Mouse (Mus musculus): ENCODE results near the gene Sfr1. TPM values are rescaled to one million over a fixed set of nuclear protein-coding genes. Genes with fewer than 3 reads are reported as not detected.

The Sfr1 gene
- polyA plus RNA-seq, 1 experiment from 2014 or later = 92.3 TPM

DNA sequence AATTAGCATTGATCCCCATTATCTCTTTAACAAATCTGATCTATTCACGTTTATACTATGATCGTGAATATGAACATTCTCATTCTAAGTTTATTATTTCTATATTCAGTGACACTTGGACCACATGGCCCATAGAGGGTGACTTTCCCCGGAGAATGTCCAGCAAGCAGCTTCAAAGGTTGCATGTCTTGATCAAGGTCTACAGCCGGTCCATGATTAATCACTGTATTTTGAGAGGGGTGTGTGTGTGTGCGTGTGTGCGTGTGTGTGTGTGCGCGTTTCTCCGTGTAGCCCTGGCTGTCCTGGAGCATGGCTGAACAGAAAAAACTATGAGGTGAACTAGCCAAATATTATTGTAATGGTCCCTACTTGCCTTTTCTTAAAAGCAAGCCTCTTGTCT, 21.0 kb downstream of the Sfr1 start:
- DNase-seq = no peak
- no peak overlapping the region for H3K4me3 ChIP-seq (replicated peaks)
- no peaks in the 10 kb centered on the region for H3K36me3 ChIP-seq
- H3K4me1 ChIP-seq (replicated peaks) = no peaks in the 10 kb centered on the region
- 79% methylated on average over 9 of the region's 9 CpGs for WGBS (ENCODE audit: insufficient replicate concordance)
- no peak overlapping the region for H3K27ac ChIP-seq
- H3K4me2 ChIP-seq = no peak overlapping the region
- no peak overlapping the region for H3K9ac ChIP-seq
- ATAC-seq (ENCODE audit: low read depth) = no peak
- H3K27me3 ChIP-seq = no peaks in the 10 kb centered on the region; the same call in 1 of the 2 replicates
- H3K9me3 ChIP-seq (replicated peaks) = no peaks in the 10 kb centered on the region

GRCm38 (mm10) chr19:47753921-47754320, 22.4 kb downstream of the Sfr1 start:
- H3K4me3 ChIP-seq (replicated peaks) = no peak overlapping the region
- no peak overlapping the region for H3K9ac ChIP-seq
- no peaks in the 10 kb centered on the region for H3K9me3 ChIP-seq (replicated peaks)
- 49% methylated on average over 4 of the region's 4 CpGs for WGBS (ENCODE audit: insufficient replicate concordance)
- no peak overlapping the region for H3K4me2 ChIP-seq
- ATAC-seq (ENCODE audit: low read depth) = no peak
- DNase-seq = no peak
- H3K27ac ChIP-seq = no peak overlapping the region
- no peaks in the 10 kb centered on the region; the same call in 1 of the 2 replicates for H3K27me3 ChIP-seq
- no peaks in the 10 kb centered on the region for H3K4me1 ChIP-seq (replicated peaks)
- no peaks in the 10 kb centered on the region for H3K36me3 ChIP-seq

GRCm38 (mm10) chr19:47754931-47755330, 23.4 kb downstream of the Sfr1 start:
- ATAC-seq (ENCODE audit: low read depth) (no peak), DNase-seq (no peak)
- no peaks in the 10 kb centered on the region for H3K9me3 ChIP-seq (replicated peaks)
- 62% methylated on average over 9 of the region's 9 CpGs for WGBS (ENCODE audit: insufficient replicate concordance)
- H3K4me2 ChIP-seq = no peak overlapping the region
- no peaks in the 10 kb centered on the region; the same call in 1 of the 2 replicates for H3K27me3 ChIP-seq
- no peaks in the 10 kb centered on the region for H3K36me3 ChIP-seq
- H3K4me1 ChIP-seq (replicated peaks) = no peaks in the 10 kb centered on the region
- no peak overlapping the region for H3K9ac ChIP-seq
- no peak overlapping the region for H3K27ac ChIP-seq
- H3K4me3 ChIP-seq (replicated peaks) = no peak overlapping the region

DNA sequence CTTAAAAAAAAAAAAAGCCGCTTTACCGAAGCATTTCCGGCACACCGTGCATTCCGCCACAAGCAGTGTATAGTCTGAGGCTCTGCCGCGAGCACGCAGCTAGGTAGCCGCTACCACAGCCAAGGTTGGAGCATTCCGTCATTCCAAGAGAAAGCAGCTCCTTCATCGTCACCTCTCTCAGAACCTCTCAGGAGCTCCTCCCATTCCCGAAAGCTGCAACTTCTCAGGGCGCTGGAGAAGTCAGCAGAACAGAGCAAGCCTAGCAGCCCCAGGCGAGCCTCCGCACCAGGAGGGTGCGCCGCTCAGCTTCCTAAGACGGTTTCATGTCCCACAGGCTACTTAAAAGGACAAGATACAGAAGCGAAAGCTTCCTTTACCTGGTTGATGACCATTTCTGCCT, 24.1 kb downstream of the Sfr1 start:
- H3K9ac ChIP-seq = no peak overlapping the region
- no peaks in the 10 kb centered on the region for H3K9me3 ChIP-seq (replicated peaks)
- H3K4me2 ChIP-seq = no peak overlapping the region
- DNase-seq (no peak), ATAC-seq (ENCODE audit: low read depth) (no peak)
- H3K36me3 ChIP-seq = no peaks in the 10 kb centered on the region
- H3K4me1 ChIP-seq (replicated peaks) = no peaks in the 10 kb centered on the region
- 52% methylated on average over 19 of the region's 19 CpGs for WGBS (ENCODE audit: insufficient replicate concordance)
- no peaks in the 10 kb centered on the region; the same call in 1 of the 2 replicates for H3K27me3 ChIP-seq
- no peak overlapping the region for H3K4me3 ChIP-seq (replicated peaks)
- H3K27ac ChIP-seq = no peak overlapping the region

DNA sequence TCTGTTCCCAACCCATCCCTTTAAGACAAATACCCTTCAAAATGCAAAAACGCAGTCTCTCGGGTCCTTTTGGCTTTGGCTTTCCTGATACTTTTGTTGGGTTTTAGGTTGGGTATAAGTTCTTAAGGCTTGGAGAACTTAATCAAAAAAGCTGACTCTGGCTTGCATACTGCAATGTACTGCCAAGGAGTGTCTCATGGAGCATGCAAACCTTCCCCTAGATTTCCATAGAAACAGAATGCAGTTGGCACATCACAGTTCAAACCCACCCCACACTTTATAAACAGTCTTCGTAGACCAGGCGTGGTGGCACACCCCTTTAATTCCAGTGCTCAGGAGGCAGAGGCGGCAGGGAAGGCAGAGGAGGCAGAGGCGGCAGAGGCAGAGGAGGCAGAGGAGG, 46.4 kb downstream of the Sfr1 start:
- 70% methylated on average over 6 of the region's 6 CpGs for WGBS (ENCODE audit: insufficient replicate concordance)

DNA sequence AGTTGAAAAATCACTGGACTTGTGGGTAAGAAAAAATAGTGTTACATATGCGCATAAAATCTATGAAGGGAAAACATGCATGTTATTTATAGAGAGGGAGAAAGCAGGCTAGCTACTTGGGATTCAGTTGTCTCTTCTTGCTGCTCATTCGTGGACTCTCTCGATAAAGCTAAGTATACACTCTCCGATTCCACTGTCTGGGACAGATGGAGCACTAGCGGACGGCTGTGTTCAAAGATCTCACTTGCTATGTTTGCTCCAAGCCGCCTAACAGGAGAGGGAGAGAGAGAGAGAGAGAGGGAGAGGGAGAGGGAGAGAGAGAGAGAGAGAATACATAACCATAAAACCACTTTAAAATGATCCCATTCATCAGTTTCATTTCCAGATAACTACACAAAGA, 48.7 kb downstream of the Sfr1 start:
- H3K27me3 ChIP-seq = no peaks in the 10 kb centered on the region
- ATAC-seq (ENCODE audit: low read depth) (no peak), DNase-seq (no peak)
- no peaks in the 10 kb centered on the region for H3K36me3 ChIP-seq
- H3K9me3 ChIP-seq (replicated peaks) = no peaks in the 10 kb centered on the region
- no peak overlapping the region for H3K4me2 ChIP-seq
- H3K4me3 ChIP-seq (replicated peaks) = no peak overlapping the region
- H3K4me1 ChIP-seq (replicated peaks) = no peaks in the 10 kb centered on the region
- no peak overlapping the region for H3K9ac ChIP-seq
- 75% methylated on average over 7 of the region's 7 CpGs for WGBS (ENCODE audit: insufficient replicate concordance)
- H3K27ac ChIP-seq = no peak overlapping the region

More for the DNA sequence above, 46.4 kb downstream of the Sfr1 start:
- H3K9me3 ChIP-seq (replicated peaks) = no peaks in the 10 kb centered on the region
- no peak overlapping the region for H3K4me3 ChIP-seq (replicated peaks)
- no peak overlapping the region for H3K9ac ChIP-seq
- DNase-seq = no peak
- no peaks in the 10 kb centered on the region for H3K4me1 ChIP-seq (replicated peaks)
- no peak overlapping the region for H3K4me2 ChIP-seq
- no peaks in the 10 kb centered on the region for H3K36me3 ChIP-seq
- no peaks in the 10 kb centered on the region for H3K27me3 ChIP-seq
- no peak overlapping the region for H3K27ac ChIP-seq
- no peak for ATAC-seq (ENCODE audit: low read depth)

DNA sequence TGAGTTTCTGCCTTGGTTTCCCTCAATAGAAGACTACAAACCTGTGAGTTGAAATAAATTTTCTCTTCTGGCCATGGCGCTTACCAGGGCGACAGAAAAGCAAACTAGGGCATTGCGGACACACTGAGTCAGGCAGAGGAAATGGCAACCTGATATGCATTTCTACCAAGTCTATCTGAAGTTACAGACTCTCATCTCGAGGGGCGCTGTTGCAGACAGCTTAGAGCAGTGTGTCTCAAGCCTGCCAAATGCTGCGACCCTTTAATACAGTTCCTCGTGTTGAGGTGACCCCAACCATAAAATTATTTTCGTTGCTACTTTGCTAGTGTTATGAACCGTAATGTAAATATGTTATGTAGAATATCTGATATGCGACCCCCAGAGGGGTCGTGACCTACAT, 49.5 kb downstream of the Sfr1 start:
- H3K36me3 ChIP-seq = no peaks in the 10 kb centered on the region
- no peaks in the 10 kb centered on the region for H3K9me3 ChIP-seq (replicated peaks)
- ATAC-seq (ENCODE audit: low read depth) = no peak

DNA sequence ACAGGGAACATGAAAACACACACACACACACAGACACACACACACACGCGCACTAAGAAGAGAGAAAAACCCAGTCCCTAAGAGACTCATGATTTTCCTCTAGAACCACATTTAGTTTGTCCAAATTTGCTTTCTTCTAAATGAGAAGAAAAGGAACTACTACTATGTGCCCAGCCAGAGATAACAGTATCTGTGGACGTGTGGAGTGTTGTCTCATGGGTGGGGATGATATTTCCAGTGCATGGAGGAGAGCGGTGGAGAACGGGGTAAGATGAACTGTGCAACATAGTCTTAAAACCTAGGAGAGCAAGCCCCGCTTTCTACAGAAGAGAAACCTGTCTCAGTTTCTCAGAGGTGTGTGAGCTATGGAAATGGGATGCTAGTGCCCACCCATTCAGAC, 52.4 kb downstream of the Sfr1 start:
- Histone ChIP-seq H3K27ac (no peak overlapping the region), H3K9me3 (replicated peaks) (no peaks in the 10 kb centered on the region), H3K27me3 (no peaks in the 10 kb centered on the region), H3K9ac (no peak overlapping the region), H3K36me3 (no peaks in the 10 kb centered on the region), H3K4me3 (replicated peaks) (no peak overlapping the region), H3K4me1 (replicated peaks) (no peaks in the 10 kb centered on the region), H3K4me2 (no peak overlapping the region)
- no peak for DNase-seq
- no peak for ATAC-seq (ENCODE audit: low read depth)
- WGBS (ENCODE audit: insufficient replicate concordance) = 61% methylated on average over 6 of the region's 6 CpGs

More for the DNA sequence above, 49.5 kb downstream of the Sfr1 start:
- no peak for DNase-seq
- Histone ChIP-seq H3K4me1 (replicated peaks) (no peaks in the 10 kb centered on the region), H3K9ac (no peak overlapping the region), H3K4me3 (replicated peaks) (no peak overlapping the region), H3K27me3 (no peaks in the 10 kb centered on the region), H3K27ac (no peak overlapping the region), H3K4me2 (no peak overlapping the region)
- WGBS (ENCODE audit: insufficient replicate concordance) = 54% methylated on average over 11 of the region's 11 CpGs

Small RNA genes lying within 50 kb of the gene (microRNA-seq; reads per million reads assigned to microRNA genes)
- gene Mir8090 = not detected

Other genes starting within 250 kb of the Sfr1 start
- 11.6 and 12.7 TPM in 2 replicates for gene Stn1, start 194.2 kb upstream of the Sfr1 start, polyA plus RNA-seq (2015; fragmentation: Nextera tagmentation; extraction: Ambion mirVana)
- 5.8 and 6.3 TPM in 2 replicates for gene Slk, start 152.0 kb upstream of the Sfr1 start, polyA plus RNA-seq (2015; fragmentation: Nextera tagmentation; extraction: Ambion mirVana)
- 0.22 and 0.27 TPM in 2 replicates for gene Col17a1, start 39.6 kb upstream of the Sfr1 start, polyA plus RNA-seq (2015; fragmentation: Nextera tagmentation; extraction: Ambion mirVana)
- 117 and 139 TPM in 2 replicates for gene Gsto1, start 123.3 kb downstream of the Sfr1 start, polyA plus RNA-seq (2015; fragmentation: Nextera tagmentation; extraction: Ambion mirVana)
- gene Gsto2, start 133.9 kb downstream of the Sfr1 start, polyA plus RNA-seq (2015; fragmentation: Nextera tagmentation; extraction: Ambion mirVana) = 0.16 and 0.22 TPM in 2 replicates
- gene Cfap43, start 187.6 kb downstream of the Sfr1 start, polyA plus RNA-seq (2015; fragmentation: Nextera tagmentation; extraction: Ambion mirVana) = 0.03 TPM in 1 of 2 replicates, not detected in the other
- 3.8 and 3.9 TPM in 2 replicates for gene Itprip, start 187.6 kb downstream of the Sfr1 start, polyA plus RNA-seq (2015; fragmentation: Nextera tagmentation; extraction: Ambion mirVana)
- not detected in 2 replicates for gene Cfap58, start 206.0 kb downstream of the Sfr1 start, polyA plus RNA-seq (2015; fragmentation: Nextera tagmentation; extraction: Ambion mirVana)